Mouse (Mus musculus) adrenal gland, adult 8-10 months (tissue): ENCODE results near the gene 9930111J21Rik2. TPM values are rescaled to one million over a fixed set of nuclear protein-coding genes. Genes with fewer than 3 reads are reported as not detected.

Experiments
- total RNA-seq, 4 experiments: library from RNA; stranded (reverse); gene quantifications; 2 replicates each; pipeline ENCODE4 v1.2.4; 2022

Gene 9930111J21Rik2
- total RNA-seq, 4 experiments from 2014 or later = 3.1 to 6.9 (median 3.9) TPM

Other genes starting within 250 kb of the 9930111J21Rik2 start
- gene Trim41, start 233.9 kb downstream of the 9930111J21Rik2 start, total RNA-seq = 10 to 100 TPM; 35.5 to 69.9 (median 49.8) TPM
- 10 to 100 TPM; 10.1 to 14.9 (median 10.9) TPM for gene Trim7, start 225.1 kb downstream of the 9930111J21Rik2 start, total RNA-seq
- gene Gm12184, start 224.6 kb downstream of the 9930111J21Rik2 start, total RNA-seq = 1 to 10 TPM; 2.9 to 3.5 (median 3.3) TPM
- gene Irgm1, start 179.6 kb downstream of the 9930111J21Rik2 start, total RNA-seq = 10 to 100 TPM; 21.0 to 26.7 (median 25.2) TPM
- gene Gm5431, start 149.0 kb downstream of the 9930111J21Rik2 start, total RNA-seq = 1 to 10 TPM; 1.4 to 2.8 (median 2.6) TPM
- 10 to 100 TPM in 1 of 4 experiments, 1 to 10 TPM in 3; 6.8 to 10.7 (median 8.6) TPM for gene Psme2b, start 105.1 kb downstream of the 9930111J21Rik2 start, total RNA-seq
- gene Olfr56, start 72.4 kb downstream of the 9930111J21Rik2 start, total RNA-seq = under 1 TPM in 3 of 4 experiments, not detected in 1; 0.11 to 0.14 (median 0.12) TPM
- gene 9930111J21Rik1, start 71.8 kb downstream of the 9930111J21Rik2 start, total RNA-seq = 1 to 10 TPM; 2.3 to 4.5 (median 3.0) TPM
- 1 to 10 TPM; 2.3 to 4.4 (median 3.2) TPM for gene Gm12185, start 59.0 kb downstream of the 9930111J21Rik2 start, total RNA-seq
- 1 to 10 TPM; 3.2 to 5.3 (median 4.2) TPM for gene Tgtp1, start 57.1 kb downstream of the 9930111J21Rik2 start, total RNA-seq
- 1 to 10 TPM; 1.5 to 6.8 (median 3.8) TPM for gene Tgtp2, start 13.0 kb upstream of the 9930111J21Rik2 start, total RNA-seq
- 1 to 10 TPM; 4.4 to 7.4 (median 6.7) TPM for gene Ifi47, start 25.3 kb upstream of the 9930111J21Rik2 start, total RNA-seq
- 1 to 10 TPM; 1.8 to 5.0 (median 3.1) TPM for gene Olfr1396, start 63.6 kb upstream of the 9930111J21Rik2 start, total RNA-seq
- not detected for gene Olfr1395, start 91.0 kb upstream of the 9930111J21Rik2 start, total RNA-seq
- not detected for gene Olfr1394, start 103.1 kb upstream of the 9930111J21Rik2 start, total RNA-seq
- gene Btnl9, start 135.9 kb upstream of the 9930111J21Rik2 start, total RNA-seq = 10 to 100 TPM; 21.5 to 41.8 (median 32.6) TPM
- gene Zfp62, start 152.1 kb upstream of the 9930111J21Rik2 start, total RNA-seq = 10 to 100 TPM; 28.1 to 40.1 (median 36.2) TPM
- 100 to 1,000 TPM; 114 to 131 (median 124) TPM for gene Mgat1, start 192.9 kb upstream of the 9930111J21Rik2 start, total RNA-seq
- not detected for gene Olfr1393, start 227.1 kb upstream of the 9930111J21Rik2 start, total RNA-seq
- not detected for gene Olfr1392, start 234.0 kb upstream of the 9930111J21Rik2 start, total RNA-seq